Mouse (Mus musculus): ENCODE measurements around the gene Gm21497. TPM values are rescaled to one million over a fixed set of nuclear protein-coding genes. Genes with fewer than 3 reads are reported as not detected.
"Not testable (repeated sequence)": the region's sequence is repeated elsewhere in the genome, so short reads cannot be mapped to it uniquely, and the experiment has no call there.

Gene Gm21497
- polyA plus RNA-seq (2012; ENCODE audit: insufficient read depth, insufficient read length, missing spikeins) = not detected in 2 replicates

GRCm38 (mm10) chrY:61646446-61646845 is at the start of gene Gm21497:
Gm21497 (plus strand) TSS chrY:61646746.
- H3K27ac ChIP-seq (ENCODE audit: insufficient read depth, low read depth, low read length); H3K4me1 ChIP-seq (ENCODE audit: control insufficient read depth, insufficient read depth, low read length); H3K4me3 ChIP-seq (ENCODE audit: insufficient read depth, low read length): not testable (repeated sequence)
